ENCODE assay signal across 29 mouse cellular contexts in the genomic region with DNA sequence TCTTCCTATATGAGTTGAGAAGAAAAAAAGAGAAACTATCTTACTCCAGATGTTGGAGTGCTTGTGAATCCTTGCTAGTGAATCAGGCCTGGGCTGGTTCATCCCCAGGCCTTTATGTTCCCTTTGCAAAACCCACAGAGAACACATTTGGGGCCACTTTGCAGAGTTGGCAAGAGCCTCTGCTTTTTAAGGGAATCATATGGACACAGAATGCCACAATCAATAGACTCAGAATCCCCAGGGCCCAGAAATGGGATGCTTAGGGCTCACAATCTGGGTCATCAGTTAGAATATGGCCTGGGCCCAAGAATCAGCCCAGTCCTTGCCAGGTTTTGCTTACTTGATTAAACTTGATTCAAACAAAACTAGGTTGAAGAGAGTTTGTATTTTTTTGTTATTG. TPM values are rescaled to one million over a fixed set of nuclear protein-coding genes. Genes with fewer than 3 reads are reported as not detected.
DNase-seq lines count a peak whose midpoint lies in the region; ATAC-seq and TF ChIP-seq lines count a peak whose summit lies in the region.
"Had no signal": no experiment of that assay in that cellular context is flagged by ENCODE, and none has a peak within 500 bp of the region (broad histone marks: within the 10 kb centered on the region; RNA-seq: fewer than 3 reads in every experiment).

No protein-coding gene starts in this region.

- H3K4me2 ChIP-seq in embryonic facial prominence, embryonic 14.5 days (ENCODE audit: low read depth, low read length), result no peak overlapping the region
- H3K4me2 ChIP-seq: forebrain, embryonic 13.5 days; heart, embryonic 13.5 days; hindbrain, embryonic 14.5 days had no signal

- H3K27me3 ChIP-seq in embryonic facial prominence, embryonic 14.5 days (replicated peaks; ENCODE audit: control insufficient read depth, insufficient read depth, low read length), result no peaks in the 10 kb centered on the region
- H3K27me3 ChIP-seq in thymus, adult 2 months (ENCODE audit: control insufficient read depth, insufficient read depth, low read length), result no peaks in the 10 kb centered on the region
- H3K27me3 ChIP-seq: forebrain, embryonic 13.5 days; heart, embryonic 13.5 days; Patski had no signal

- no peak for TF ChIP-seq CTCF in lung, adult 2 months (IDR thresholded peaks at IDR 0.05; ENCODE audit: insufficient read depth, low read length)
- no peak for TF ChIP-seq CTCF in thymus, adult 2 months (IDR thresholded peaks at IDR 0.05; ENCODE audit: borderline replicate concordance, control insufficient read depth, extremely low read depth, insufficient read depth, low read length, poor library complexity)

- H3K36me3 ChIP-seq in embryonic facial prominence, embryonic 14.5 days (ENCODE audit: control insufficient read depth, insufficient read depth, low read length), result 0 out of 2 replicates have a peak, but pooled peaks cover 6% of the 10 kb centered on the region
- H3K36me3 ChIP-seq in thymus, adult 2 months (ENCODE audit: control insufficient read depth, insufficient read depth, low read length), result no peaks in the 10 kb centered on the region

- H3K27ac ChIP-seq in embryonic facial prominence, embryonic 14.5 days (replicated peaks; ENCODE audit: low read depth, low read length), result no peak overlapping the region
- H3K27ac ChIP-seq in thymus, adult 2 months (ENCODE audit: control insufficient read depth, insufficient read depth, low read length), result no peak overlapping the region
- H3K27ac ChIP-seq: forebrain, embryonic 10.5 days; forebrain, embryonic 13.5 days; heart, adult 2 months; heart, embryonic 10.5 days; heart, embryonic 13.5 days; hindbrain, embryonic 14.5 days; hindbrain, postnatal 0 days had no signal

- H3K9me3 ChIP-seq in embryonic facial prominence, embryonic 14.5 days (ENCODE audit: control insufficient read depth, low read length), result no peaks in the 10 kb centered on the region
- H3K9me3 ChIP-seq: forebrain, embryonic 10.5 days; forebrain, embryonic 13.5 days; heart, embryonic 10.5 days; heart, embryonic 13.5 days had no signal

- peak; percentile 18 to 34 for DNase-seq in cerebellum, postnatal 10 days
- no peak for DNase-seq in cerebellum, adult 8-10 months
- peak; percentile 4 for DNase-seq in retina, postnatal 1 day
- no peak for DNase-seq in retina, embryonic 14.5 days (ENCODE audit: low spot score)
- DNase-seq in embryonic facial prominence, embryonic 14.5 days (ENCODE audit: low spot score), result peak; percentile 79
- DNase-seq in lung, adult 2 months, result no peak
- no peak for DNase-seq in thymus, adult 2 months
- DNase-seq: adrenal gland, adult 2 months; adrenal gland, postnatal 14 days; B cell, adult 2 months; cerebellum, adult 11 months; cerebellum, adult 9-10 months; cerebellum, postnatal 36 days; embryo, embryonic 11 days; gastrocnemius, postnatal 10 days; gastrocnemius, postnatal 36 days; heart, adult 2 months; heart, postnatal 14 days; heart, postnatal 4 days had no signal

- no peak overlapping the region for H3K9ac ChIP-seq in embryonic facial prominence, embryonic 14.5 days (ENCODE audit: low read depth, low read length)
- H3K9ac ChIP-seq: forebrain, embryonic 13.5 days; heart, embryonic 13.5 days; hindbrain, embryonic 14.5 days had no signal

- TF ChIP-seq POLR2A in lung, adult 2 months (IDR thresholded peaks at IDR 0.05; ENCODE audit: borderline replicate concordance, extremely low read depth, low read depth, low read length), result no peak
- no peak for TF ChIP-seq POLR2A in thymus, adult 2 months (IDR thresholded peaks at IDR 0.05; ENCODE audit: control insufficient read depth, extremely low read depth, insufficient read depth, low read length, poor library complexity)

- 0 out of 2 replicates have a peak, but pooled peaks have one; percentile 9 for ATAC-seq in embryonic facial prominence, embryonic 14.5 days (ENCODE audit: low read depth)
- ATAC-seq: forebrain, embryonic 13.5 days; forebrain, embryonic 16.5 days; hindbrain, postnatal 0 days; inflammation-experienced regulatory T-cells, adult 6 months; intestine, embryonic 16.5 days; Patski had no signal

- H3K4me1 ChIP-seq in embryonic facial prominence, embryonic 14.5 days (ENCODE audit: control insufficient read depth, insufficient read depth, low read length), result 0 out of 2 replicates have a peak, but pooled peaks cover 3% of the 10 kb centered on the region
- H3K4me1 ChIP-seq in lung, adult 2 months (ENCODE audit: control insufficient read depth, insufficient read depth, low read length), result no peaks in the 10 kb centered on the region
- no peaks in the 10 kb centered on the region for H3K4me1 ChIP-seq in thymus, adult 2 months (replicated peaks; ENCODE audit: control insufficient read depth, insufficient read depth, low read length)
- H3K4me1 ChIP-seq: forebrain, embryonic 13.5 days had no signal

- H3K4me3 ChIP-seq in embryonic facial prominence, embryonic 14.5 days (ENCODE audit: low read depth, low read length), result no peak overlapping the region
- H3K4me3 ChIP-seq in lung, adult 2 months (replicated peaks; ENCODE audit: extremely low read depth, low read depth, low read length), result no peak overlapping the region
- no peak overlapping the region for H3K4me3 ChIP-seq in thymus, adult 2 months (ENCODE audit: control insufficient read depth, insufficient read depth, low read length)
- H3K4me3 ChIP-seq: forebrain, embryonic 10.5 days; forebrain, embryonic 13.5 days; heart, adult 2 months; heart, embryonic 10.5 days; heart, embryonic 13.5 days had no signal

RNA-seq across cellular contexts. Expression of gene Tbx15, which starts 36.9 kb away (rescaled TPM):
- 19.0 and 20.6 TPM in 2 replicates for polyA plus RNA-seq in embryonic facial prominence, embryonic 14.5 days (2014; fragmentation: Nextera tagmentation; extraction: Ambion mirVana)
- polyA plus RNA-seq in lung, adult 2 months (2012; rRNA removed), result 0.07 and 3.0 TPM in 2 replicates
- 0.34 and 0.62 TPM in 2 replicates for polyA plus RNA-seq in thymus, adult 2 months (2012; rRNA removed)
- polyA plus RNA-seq: inflammation-experienced regulatory T-cells, adult 6 months had no signal

Comparison
In these comparisons a context has a peak if more than half of its experiments do, and no peak if none do; other contexts are left out.
1. DNase-seq: peak in cerebellum, postnatal 10 days (2 of 2), retina, postnatal 1 day (single experiment) and embryonic facial prominence, embryonic 14.5 days (single experiment); none in cerebellum, adult 8-10 months (single experiment), retina, embryonic 14.5 days (single experiment), lung, adult 2 months (single experiment) and thymus, adult 2 months (single experiment).